Mouse (Mus musculus) heart, postnatal 0 days (tissue): ENCODE data around the gene Slc6a19.

Experiments used
- CTCF ChIP-seq: IDR thresholded peaks from 2 replicates; pipeline ENCODE4 v1.5.1; 2016; ENCODE audit warnings: antibody characterized with exemption, control low read depth, low read depth
- EP300 ChIP-seq: IDR thresholded peaks from 2 replicates; pipeline ENCODE4 v1.6.1; 2016; ENCODE audit warnings: antibody characterized with exemption, low read depth

DNA sequence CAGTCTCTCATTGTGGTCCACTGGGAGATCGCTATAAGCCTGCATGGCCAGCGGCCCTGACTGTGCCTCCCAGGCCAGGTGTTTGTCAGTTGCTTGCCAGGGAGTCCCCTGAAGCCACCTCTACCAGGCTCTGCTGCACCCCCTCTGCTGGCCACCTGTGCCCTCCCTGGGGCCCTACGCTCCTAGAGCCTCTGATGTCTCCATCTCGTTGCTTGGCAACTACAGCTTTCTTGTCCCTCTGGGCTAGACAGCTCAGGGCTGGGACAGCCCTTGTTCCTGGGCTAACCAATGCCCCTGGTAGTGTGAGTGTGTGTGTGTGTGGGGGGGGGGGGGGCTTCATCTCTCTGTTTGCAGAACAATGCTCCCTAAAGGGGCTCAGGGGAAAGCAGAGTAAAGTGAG lies 38.3 kb upstream of the Slc6a19 start:
- TF ChIP-seq EP300 (no peak), CTCF (no peak)
